Mouse (Mus musculus) olfactory bulb, adult 2 months (tissue): ENCODE measurements around the gene Yaf2.

Experiments
- CTCF ChIP-seq: fragments of 200-500 bp; IDR thresholded peaks from 2 replicates; pipeline ENCODE4 v1.5.1; 2012; ENCODE audit warnings: low read depth, mild to moderate bottlenecking, low read length, moderate library complexity; ENCODE audit not compliant: insufficient read depth
- POLR2A ChIP-seq: fragments of 200-500 bp; IDR thresholded peaks from 2 replicates; pipeline ENCODE4 v1.6.1; 2012; ENCODE audit warnings: mild to moderate bottlenecking, low read depth, low read length, moderate library complexity; ENCODE audit not compliant: insufficient read depth

DNA sequence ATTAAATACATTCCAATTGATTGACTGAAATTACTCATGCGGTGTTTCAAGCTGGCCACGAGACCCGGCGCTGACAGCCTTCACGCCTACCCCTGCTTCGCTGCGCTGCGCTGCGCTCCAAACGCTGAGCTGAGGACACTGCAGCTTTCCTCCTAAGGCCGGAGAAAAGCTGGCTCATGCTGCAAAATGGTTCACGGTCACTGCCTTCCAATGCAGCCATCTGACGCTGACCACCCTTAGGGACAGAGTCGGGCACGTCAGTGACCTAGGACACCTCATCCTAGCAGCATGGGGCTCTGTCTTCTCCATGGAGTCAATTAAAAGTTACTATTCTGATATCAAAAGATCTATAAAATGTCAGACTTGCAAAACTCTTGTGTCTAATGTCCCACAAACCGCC, 70.4 kb downstream of the Yaf2 start:
- TF ChIP-seq POLR2A (no peak), CTCF (no peak)
